Mouse (Mus musculus) forelimb bud, embryonic 11.5 days (tissue): ENCODE results near the gene Cyp2j13.
"Not testable (repeated sequence)": the region's sequence is repeated elsewhere in the genome, so short reads cannot be mapped to it uniquely, and the experiment has no call there.

ENCODE experiments used
- DNase-seq: peaks from one replicate; pipeline ENCODE4 v3.0.0-alpha.2; 2012; ENCODE audit warnings: low read depth, low spot score

Gene Cyp2j13

GRCm38 (mm10) chr4:96077261-96078125 is at the start of gene Cyp2j13:
TSS of gene Cyp2j13 (minus strand) at chr4:96077546.
- DNase-seq = peak; percentile 60

GRCm38 (mm10) chr4:96096841-96097240 is 19.5 kb upstream of the Cyp2j13 start:
- DNase-seq = peak; percentile 19

GRCm38 (mm10) chr4:96091869-96092268 is 14.5 kb upstream of the Cyp2j13 start:
- no peak for DNase-seq

GRCm38 (mm10) chr4:96089356-96090048 is 12.2 kb upstream of the Cyp2j13 start:
- DNase-seq = not testable (repeated sequence)

GRCm38 (mm10) chr4:96078308-96078707 is 962 bp upstream of the Cyp2j13 start:
- no peak for DNase-seq

- no peak for DNase-seq
Measured at GRCm38 (mm10) chr4:96062045-96062444, 15.3 kb downstream of the Cyp2j13 start.

GRCm38 (mm10) chr4:96060106-96060505 is 17.2 kb downstream of the Cyp2j13 start:
- no peak for DNase-seq

- no peak for DNase-seq
Measured at GRCm38 (mm10) chr4:96028412-96028811, 48.9 kb downstream of the Cyp2j13 start.

- peak; percentile 2 for DNase-seq
Measured at GRCm38 (mm10) chr4:96022803-96023202, 54.5 kb downstream of the Cyp2j13 start.

GRCm38 (mm10) chr4:96016875-96017274 is 60.5 kb downstream of the Cyp2j13 start:
- no peak for DNase-seq

GRCm38 (mm10) chr4:95982221-95982620 is 95.1 kb downstream of the Cyp2j13 start:
- not testable (repeated sequence) for DNase-seq
